ENCODE assay signal across 9 mouse cellular contexts in genomic region chr3:52641226-52642181, GRCm38 (mm10).
A peak's percentile ranks its signal among the peaks of the same experiment; 100 is the strongest.
DNase-seq lines count a peak whose midpoint lies in the region; ATAC-seq and TF ChIP-seq lines count a peak whose summit lies in the region.
"Had no signal": no experiment of that assay in that cellular context is flagged by ENCODE, and none has a peak within 500 bp of the region (broad histone marks: within the 10 kb centered on the region; RNA-seq: fewer than 3 reads in every experiment).

No protein-coding gene starts in this region.

- no peaks in the 10 kb centered on the region for H3K9me3 ChIP-seq in hindbrain, postnatal 0 days (ENCODE audit: low read length)
- no peaks in the 10 kb centered on the region for H3K9me3 ChIP-seq in hindbrain, embryonic 11.5 days (ENCODE audit: control insufficient read depth, low read length)

- peak; percentile 60 for ATAC-seq in hindbrain, postnatal 0 days
- ATAC-seq in hindbrain, embryonic 11.5 days (ENCODE audit: low FRiP score): no peak
- ATAC-seq in activated CD4-positive, CD25-positive, alpha-beta regulatory T cell, adult 4 months: no peak

- no peaks in the 10 kb centered on the region for H3K36me3 ChIP-seq in hindbrain, postnatal 0 days (ENCODE audit: insufficient read depth, low read length)
- H3K36me3 ChIP-seq in hindbrain, embryonic 11.5 days (ENCODE audit: control insufficient read depth, insufficient read depth, low read length): no peaks in the 10 kb centered on the region

- H3K27ac ChIP-seq in hindbrain, postnatal 0 days: peak overlapping the region; percentile 22; the same call in 1 of the 2 replicates
- no peak overlapping the region for H3K27ac ChIP-seq in hindbrain, embryonic 11.5 days (ENCODE audit: low read depth, low read length)

- no peak overlapping the region for H3K4me2 ChIP-seq in hindbrain, postnatal 0 days (ENCODE audit: low read depth, low read length)
- no peak overlapping the region for H3K4me2 ChIP-seq in hindbrain, embryonic 11.5 days (replicated peaks; ENCODE audit: low read depth, low read length)

- WGBS in hindbrain, postnatal 0 days: 50% methylated on average over 10 of the region's 10 CpGs
- WGBS in hindbrain, embryonic 11.5 days: 86% methylated on average over 10 of the region's 10 CpGs

- peaks cover 13% of the 10 kb centered on the region; the same call in 1 of the 2 replicates for H3K4me1 ChIP-seq in hindbrain, postnatal 0 days (ENCODE audit: insufficient read depth, low read length)
- peaks cover 10% of the 10 kb centered on the region; the same call in 1 of the 2 replicates for H3K4me1 ChIP-seq in hindbrain, embryonic 11.5 days (replicated peaks; ENCODE audit: control insufficient read depth, insufficient read depth, low read length)

- TF ChIP-seq CTCF in hindbrain, postnatal 0 days (IDR thresholded peaks at IDR 0.05; ENCODE audit: low read depth): no peak

- no peaks in the 10 kb centered on the region for H3K27me3 ChIP-seq in hindbrain, postnatal 0 days (ENCODE audit: insufficient read depth, low read length)
- no peaks in the 10 kb centered on the region for H3K27me3 ChIP-seq in hindbrain, embryonic 11.5 days (ENCODE audit: control insufficient read depth, insufficient read depth, low read length)

- no peak overlapping the region for H3K9ac ChIP-seq in hindbrain, postnatal 0 days (replicated peaks; ENCODE audit: low read length)
- no peak overlapping the region for H3K9ac ChIP-seq in hindbrain, embryonic 11.5 days (ENCODE audit: low read depth, low read length)

- no peak overlapping the region for H3K4me3 ChIP-seq in hindbrain, postnatal 0 days (ENCODE audit: low read length)
- H3K4me3 ChIP-seq in hindbrain, embryonic 11.5 days (ENCODE audit: low read depth, low read length): no peak overlapping the region
- H3K4me3 ChIP-seq: myocyte had no signal

- peak; percentile 73 for DNase-seq in hindbrain, postnatal 0 days (ENCODE audit: low spot score)
- no peak for DNase-seq in hindbrain, embryonic 11.5 days (ENCODE audit: low spot score)
- DNase-seq in brain, adult 2 months (ENCODE audit: low read depth, low spot score): peak; percentile 84
- DNase-seq in heart, adult 11 months: peak; percentile 98
- DNase-seq in layer of hippocampus, postnatal 10 days (ENCODE audit: low spot score in 2 of 2): peak; percentile 60 to 67
- peak; percentile 69 for DNase-seq in skeletal muscle tissue, adult 2 months (ENCODE audit: low read depth, low spot score)
- no peak for DNase-seq in c-Kit-positive CD71-positive TER-119-positive erythroid progenitor cells, embryonic 14.5 days (ENCODE audit: low spot score)

Comparison
In these comparisons a context has a peak if more than half of its experiments do, and no peak if none do; other contexts are left out.
1. DNase-seq: peak in hindbrain, postnatal 0 days (single experiment), brain, adult 2 months (single experiment), heart, adult 11 months (single experiment), layer of hippocampus, postnatal 10 days (2 of 2) and skeletal muscle tissue, adult 2 months (single experiment); none in hindbrain, embryonic 11.5 days (single experiment) and c-Kit-positive CD71-positive TER-119-positive erythroid progenitor cells, embryonic 14.5 days (single experiment).